Mouse (Mus musculus) stomach, embryonic 15.5 days (tissue): ENCODE results near the gene Mmgt2. TPM values are rescaled to one million over a fixed set of nuclear protein-coding genes. Genes with fewer than 3 reads are reported as not detected.

ENCODE experiments used
- ATAC-seq: fragments of 200-750 bp; cut with Nextera tagmentation; 2 replicates; pipeline ENCODE4 v1.8.0; 2017; ENCODE audit warnings: low read depth, moderate number of reproducible peaks, moderate TSS enrichment; ENCODE audit not compliant: insufficient read depth, low FRiP score
- H3K27ac ChIP-seq: fragments of 300-500 bp; sonication (generic); 2 replicates; pipeline ENCODE4 v1.5.1; 2015; ENCODE audit warnings: mild to moderate bottlenecking, inconsistent platforms
- H3K27me3 ChIP-seq: fragments of 300-500 bp; sonication (generic); replicated peaks from 2 replicates; pipeline ENCODE4 v1.6.1; 2015; ENCODE audit warnings: inconsistent platforms
- H3K36me3 ChIP-seq: fragments of 300-500 bp; sonication (generic); 2 replicates; pipeline ENCODE4 v1.6.1; 2015; ENCODE audit warnings: inconsistent platforms
- H3K4me1 ChIP-seq: fragments of 300-500 bp; sonication (generic); 2 replicates; pipeline ENCODE4 v1.6.1; 2015; ENCODE audit warnings: inconsistent platforms
- H3K4me2 ChIP-seq: fragments of 300-500 bp; sonication (generic); 2 replicates; pipeline ENCODE4 v1.6.1; 2015; ENCODE audit warnings: mild to moderate bottlenecking, inconsistent platforms
- H3K4me3 ChIP-seq: fragments of 300-500 bp; sonication (generic); replicated peaks from 2 replicates; pipeline ENCODE4 v1.5.1; 2015; ENCODE audit warnings: inconsistent platforms
- H3K9ac ChIP-seq: fragments of 300-500 bp; sonication (generic); 2 replicates; pipeline ENCODE4 v1.6.1; 2015; ENCODE audit warnings: inconsistent platforms
- H3K9me3 ChIP-seq: fragments of 300-500 bp; sonication (generic); 2 replicates; pipeline ENCODE4 v1.6.1; 2016; ENCODE audit warnings: inconsistent platforms
- WGBS: fragments of 180-500 bp; shearing (Covaris S2); methylation state at CpG from one replicate; pipeline ENCODE4 v1.1.7; 2015; 5-methylcytosine and 5-hydroxymethylcytosine counted together
- polyA plus RNA-seq: library from polyadenylated mRNA; unstranded; fragments of >200 nt; fragmentation: Nextera tagmentation; extraction: Ambion mirVana; gene quantifications from 2 replicates; pipeline ENCODE4 v1.2.1, GENCODE M21; 2015

The Mmgt2 gene
- polyA plus RNA-seq, 1 experiment from 2014 or later, result 47.0 TPM

DNA sequence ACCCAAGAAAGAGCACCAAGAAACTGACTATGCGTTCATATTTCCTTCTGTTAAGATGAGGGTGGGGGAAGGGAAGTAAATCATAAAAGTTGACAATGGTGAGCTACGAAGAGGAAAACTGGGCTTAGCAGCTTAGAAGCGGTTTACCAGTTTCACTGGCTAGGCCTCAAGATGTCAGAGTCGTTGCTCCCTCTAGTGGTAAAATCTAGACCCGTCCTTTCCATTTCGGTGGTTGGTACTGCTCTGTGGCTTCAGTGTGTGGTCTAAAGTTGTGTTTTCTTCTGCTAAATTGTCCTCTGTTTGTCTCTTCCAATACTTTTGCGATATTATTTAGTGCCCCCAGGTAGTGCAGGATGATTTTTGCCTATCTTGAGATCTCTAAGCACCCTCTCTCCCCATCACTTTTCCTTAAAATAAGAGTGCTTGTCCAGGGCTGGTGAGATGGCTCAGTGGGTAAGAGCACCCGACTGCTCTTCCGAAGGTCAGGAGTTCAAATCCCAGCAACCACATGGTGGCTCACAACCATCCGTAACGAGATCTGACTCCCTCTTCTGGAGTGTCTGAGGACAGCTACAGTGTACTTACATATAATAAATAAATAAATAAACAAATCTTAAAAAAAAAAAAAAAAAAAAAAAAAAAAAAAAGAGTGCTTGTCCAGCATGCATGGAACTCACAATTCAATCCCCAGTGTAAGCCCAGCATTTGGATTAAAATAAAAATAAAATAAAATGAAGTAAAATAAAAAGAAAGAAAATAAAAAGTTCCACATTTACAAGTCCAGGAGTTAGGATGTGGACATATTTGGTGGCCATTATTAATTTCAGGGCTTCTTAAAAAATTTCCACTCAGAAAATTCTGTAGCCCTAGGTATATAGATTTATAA lies 45.1 kb downstream of the Mmgt2 start:
- Histone ChIP-seq H3K4me3 (no peak overlapping the region), H3K9me3 (no peaks in the 10 kb centered on the region), H3K4me2 (no peak overlapping the region), H3K27ac (no peak overlapping the region), H3K36me3 (no peaks in the 10 kb centered on the region), H3K4me1 (no peaks in the 10 kb centered on the region), H3K9ac (no peak overlapping the region), H3K27me3 (no peaks in the 10 kb centered on the region)
- WGBS, result 21% methylated on average over 11 of the region's 11 CpGs
- ATAC-seq, result no peak

DNA sequence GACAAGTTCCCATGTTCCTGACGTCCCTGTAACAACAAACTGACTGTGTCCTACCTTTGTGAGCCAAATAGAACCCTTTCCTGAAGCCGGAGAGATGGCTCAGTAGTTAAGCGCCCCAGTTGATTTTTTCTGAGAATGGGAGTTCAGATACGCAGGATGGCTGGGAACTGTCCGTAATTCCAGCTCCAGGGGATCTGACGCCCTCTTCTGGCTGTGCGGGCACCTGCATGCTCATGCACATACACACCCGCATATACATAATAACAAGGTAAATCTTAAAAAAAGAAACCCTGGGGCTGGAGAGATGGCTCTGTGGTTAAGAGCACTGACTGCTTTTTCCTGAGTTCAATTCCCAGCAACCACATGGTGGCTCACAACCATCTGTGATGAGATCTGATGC lies 46.7 kb downstream of the Mmgt2 start:
- 94% methylated on average over 8 of the region's 8 CpGs for WGBS

DNA sequence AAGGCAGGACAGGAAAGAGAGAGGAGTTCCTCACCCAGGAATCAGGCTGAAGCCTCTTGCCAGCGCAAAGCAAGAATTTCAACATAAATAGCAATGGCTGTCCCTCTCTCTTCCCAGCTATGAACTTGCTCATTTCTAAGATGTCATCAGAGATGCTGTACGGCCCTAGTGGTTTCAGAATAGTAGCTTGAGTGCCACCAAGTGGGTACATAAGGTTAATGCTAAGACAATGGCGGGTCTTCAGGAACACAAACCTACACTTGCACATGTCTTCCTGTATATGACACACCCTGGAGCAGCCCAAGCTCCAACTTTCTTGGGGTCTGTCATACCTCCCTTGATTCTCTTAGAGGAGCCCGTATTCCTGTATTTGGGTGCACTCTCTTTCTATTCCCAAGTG lies 51.3 kb downstream of the Mmgt2 start:
- H3K27me3 ChIP-seq, result no peaks in the 10 kb centered on the region
- WGBS, result 65% methylated on average over 4 of the region's 4 CpGs
- no peak overlapping the region for H3K9ac ChIP-seq
- H3K27ac ChIP-seq, result no peak overlapping the region
- H3K36me3 ChIP-seq, result no peaks in the 10 kb centered on the region
- no peaks in the 10 kb centered on the region for H3K4me1 ChIP-seq
- H3K4me2 ChIP-seq, result no peak overlapping the region
- no peaks in the 10 kb centered on the region for H3K9me3 ChIP-seq
- H3K4me3 ChIP-seq, result no peak overlapping the region
- ATAC-seq, result no peak

More for the DNA sequence above, 46.7 kb downstream of the Mmgt2 start:
- no peak overlapping the region for H3K4me2 ChIP-seq
- H3K36me3 ChIP-seq, result no peaks in the 10 kb centered on the region
- H3K27me3 ChIP-seq, result no peaks in the 10 kb centered on the region
- H3K4me1 ChIP-seq, result no peaks in the 10 kb centered on the region
- H3K4me3 ChIP-seq, result no peak overlapping the region
- no peak for ATAC-seq
- H3K9me3 ChIP-seq, result no peaks in the 10 kb centered on the region
- no peak overlapping the region for H3K9ac ChIP-seq
- H3K27ac ChIP-seq, result no peak overlapping the region

DNA sequence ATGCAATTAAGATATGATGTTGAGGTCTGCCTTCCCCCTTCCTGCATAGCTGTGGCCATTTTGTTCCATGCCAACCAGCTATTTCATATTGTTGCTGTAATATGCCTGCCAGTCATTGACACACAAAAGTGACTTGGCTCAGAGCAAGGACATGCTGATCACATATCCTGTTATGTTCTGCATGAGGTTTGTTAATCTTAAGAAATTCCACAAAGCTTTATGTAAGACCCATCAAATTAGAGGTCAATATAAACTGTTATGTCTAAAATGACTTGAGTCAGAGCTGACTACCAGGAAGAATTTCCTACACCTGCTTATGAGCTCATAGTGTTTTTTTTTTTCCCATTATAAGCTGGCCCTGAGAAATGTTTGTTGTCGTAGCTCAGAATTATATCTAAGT lies 52.8 kb downstream of the Mmgt2 start:
- Histone ChIP-seq H3K9me3 (no peaks in the 10 kb centered on the region), H3K9ac (no peak overlapping the region), H3K4me1 (no peaks in the 10 kb centered on the region), H3K4me3 (no peak overlapping the region), H3K4me2 (no peak overlapping the region), H3K27ac (no peak overlapping the region), H3K36me3 (no peaks in the 10 kb centered on the region), H3K27me3 (no peaks in the 10 kb centered on the region)
- WGBS, result 53% methylated on average over 1 of the region's 1 CpGs
- ATAC-seq, result no peak

DNA sequence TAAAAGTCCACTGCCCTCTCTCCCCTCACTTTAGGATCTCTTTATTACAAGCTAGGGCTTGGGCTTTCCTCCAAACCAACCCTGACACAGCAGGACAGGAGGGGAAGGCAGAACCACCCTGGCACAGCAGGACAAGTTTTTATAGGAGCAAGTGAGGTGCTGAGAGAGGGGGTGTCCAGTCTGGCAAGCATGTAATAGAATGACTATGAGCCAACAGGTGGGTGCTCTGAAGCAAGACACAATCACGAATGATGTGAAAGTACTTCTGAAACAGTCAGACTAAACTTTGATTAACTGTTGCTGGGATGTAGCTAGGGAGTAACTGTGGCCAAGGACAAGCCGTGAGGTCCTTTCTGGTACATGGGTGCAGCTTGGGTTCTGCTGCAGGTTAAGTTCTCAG lies 57.7 kb downstream of the Mmgt2 start:
- no peak for ATAC-seq
- WGBS, result 77% methylated on average over 2 of the region's 2 CpGs

DNA sequence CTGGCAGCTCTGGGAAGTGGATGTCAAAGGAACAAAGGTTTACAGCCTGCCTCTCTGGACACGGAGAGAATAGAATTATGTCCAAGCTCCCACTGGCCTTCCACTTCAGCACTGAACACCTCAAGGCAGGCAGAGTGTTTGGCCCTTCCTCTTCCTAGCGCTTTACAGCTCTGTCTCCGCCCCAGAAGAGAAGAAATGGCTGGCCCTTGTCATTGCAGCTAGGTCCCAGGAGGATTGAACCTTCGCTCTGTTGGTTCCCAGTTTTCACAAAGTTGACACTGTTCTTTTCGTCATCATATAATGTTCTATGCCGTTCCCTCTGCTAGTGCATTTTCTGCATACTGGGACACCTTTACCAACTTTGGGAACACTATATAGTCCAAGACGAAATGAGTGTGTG lies 59.8 kb downstream of the Mmgt2 start:
- H3K4me3 ChIP-seq, result no peak overlapping the region
- H3K36me3 ChIP-seq, result 0 out of 2 replicates have a peak, but pooled peaks cover 1% of the 10 kb centered on the region
- no peak for ATAC-seq
- 78% methylated on average over 7 of the region's 7 CpGs for WGBS
- no peak overlapping the region for H3K4me2 ChIP-seq
- H3K9ac ChIP-seq, result no peak overlapping the region
- no peak overlapping the region for H3K27ac ChIP-seq
- no peaks in the 10 kb centered on the region for H3K4me1 ChIP-seq
- H3K27me3 ChIP-seq, result no peaks in the 10 kb centered on the region
- H3K9me3 ChIP-seq, result no peaks in the 10 kb centered on the region

More for the DNA sequence above, 57.7 kb downstream of the Mmgt2 start:
- H3K9me3 ChIP-seq, result no peaks in the 10 kb centered on the region
- no peaks in the 10 kb centered on the region for H3K4me1 ChIP-seq
- H3K9ac ChIP-seq, result no peak overlapping the region
- H3K4me2 ChIP-seq, result no peak overlapping the region
- no peak overlapping the region for H3K4me3 ChIP-seq
- H3K27ac ChIP-seq, result no peak overlapping the region
- H3K27me3 ChIP-seq, result no peaks in the 10 kb centered on the region
- H3K36me3 ChIP-seq, result no peaks in the 10 kb centered on the region

DNA sequence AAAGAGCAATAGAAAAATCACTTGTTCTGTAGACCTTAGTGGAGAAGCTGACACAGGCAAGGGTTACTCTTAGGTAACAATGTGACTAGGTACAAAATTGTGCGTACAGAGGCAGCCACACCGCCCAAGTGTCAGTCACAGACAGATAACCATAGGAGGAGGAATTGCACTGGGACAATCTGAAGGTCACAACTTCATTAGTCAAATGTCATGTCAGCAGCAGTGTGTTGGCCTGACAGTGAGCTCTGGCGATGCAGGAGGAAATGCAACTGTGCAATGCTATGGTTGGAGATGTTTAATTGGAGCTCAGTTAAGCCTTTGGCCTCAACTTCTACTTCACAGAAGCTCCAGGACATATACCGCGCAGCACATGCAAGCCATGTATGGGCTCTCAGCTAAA lies 62.2 kb downstream of the Mmgt2 start:
- Histone ChIP-seq H3K27me3 (no peaks in the 10 kb centered on the region), H3K4me1 (no peaks in the 10 kb centered on the region), H3K36me3 (peaks cover 11% of the 10 kb centered on the region; the same call in 1 of the 2 replicates), H3K9ac (no peak overlapping the region), H3K4me2 (no peak overlapping the region), H3K4me3 (no peak overlapping the region), H3K9me3 (no peaks in the 10 kb centered on the region), H3K27ac (no peak overlapping the region)
- ATAC-seq, result no peak
- WGBS, result 68% methylated on average over 5 of the region's 5 CpGs

Other genes with a start within 250 kb of the Mmgt2 start
- gene Pigl, start 190.2 kb upstream of the Mmgt2 start, polyA plus RNA-seq, result 9.4 and 11.4 TPM in 2 replicates
- 140 and 155 TPM in 2 replicates for gene Ncor1, start 190.1 kb upstream of the Mmgt2 start, polyA plus RNA-seq
- 29.0 and 30.3 TPM in 2 replicates for gene Cenpv, start 109.4 kb upstream of the Mmgt2 start, polyA plus RNA-seq
- gene Ubb, start 97.5 kb upstream of the Mmgt2 start, polyA plus RNA-seq, result 2,363 and 2,756 TPM in 2 replicates
- 13.4 and 14.6 TPM in 2 replicates for gene Trpv2, start 74.2 kb upstream of the Mmgt2 start, polyA plus RNA-seq
- gene Lrrc75a, start 141 bp upstream of the Mmgt2 start, polyA plus RNA-seq, result 10.0 and 10.5 TPM in 2 replicates
- gene Zfp287, start 83.2 kb downstream of the Mmgt2 start, polyA plus RNA-seq, result 6.7 and 7.2 TPM in 2 replicates
- not detected in 2 replicates for gene Gm10428, start 104.4 kb downstream of the Mmgt2 start, polyA plus RNA-seq
- gene Zfp286, start 140.8 kb downstream of the Mmgt2 start, polyA plus RNA-seq, result 14.9 and 15.3 TPM in 2 replicates
- 13.8 and 15.6 TPM in 2 replicates for gene Trim16, start 171.6 kb downstream of the Mmgt2 start, polyA plus RNA-seq
- gene Fbxw10, start 198.4 kb downstream of the Mmgt2 start, polyA plus RNA-seq, result 0.33 and 0.41 TPM in 2 replicates
- gene Tvp23b, start 230.8 kb downstream of the Mmgt2 start, polyA plus RNA-seq, result 76.7 and 80.1 TPM in 2 replicates